Mouse (Mus musculus): Measurements from ENCODE around the gene Pcsk1. TPM values are rescaled to one million over a fixed set of nuclear protein-coding genes. Genes with fewer than 3 reads are reported as not detected.

Gene Pcsk1
- total RNA-seq (2023): not detected

DNA sequence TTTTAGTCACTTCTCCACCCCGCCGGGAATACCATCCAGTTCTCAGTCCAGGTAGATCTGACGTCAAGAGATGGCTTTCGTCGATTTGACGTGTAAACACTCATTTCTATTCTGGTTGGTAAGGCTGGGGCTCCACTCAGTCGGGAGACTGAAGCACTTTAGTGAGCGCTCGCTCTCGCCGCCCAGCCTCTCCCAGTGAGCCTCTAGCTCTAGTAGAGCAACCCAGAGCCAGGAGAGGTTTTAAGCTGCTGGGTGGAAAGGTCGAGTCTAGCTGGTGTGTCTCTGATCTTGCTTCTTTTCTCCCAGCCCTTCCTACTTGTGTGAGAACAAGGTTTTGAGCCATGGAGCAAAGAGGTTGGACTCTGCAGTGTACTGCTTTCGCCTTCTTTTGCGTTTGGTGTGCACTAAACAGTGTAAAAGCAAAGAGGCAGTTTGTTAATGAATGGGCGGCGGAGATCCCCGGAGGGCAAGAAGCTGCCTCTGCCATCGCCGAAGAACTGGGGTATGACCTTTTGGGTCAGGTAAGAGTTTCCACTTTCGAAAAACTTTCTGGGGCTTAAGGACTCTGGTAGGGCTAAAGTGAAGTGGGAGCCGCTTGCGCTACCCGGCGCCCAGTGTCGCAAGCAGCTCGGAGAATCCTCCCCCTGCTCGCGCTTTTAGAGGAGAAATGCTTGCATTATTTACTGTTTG, at the start of gene Pcsk1:
TSS of gene Pcsk1 (plus strand) at position 106 of the 690 bp plus-strand sequence.

Measured in B cell, adult 67 days (primary cell).